Mouse (Mus musculus) liver, embryonic 13.5 days (tissue): ENCODE measurements around the gene Pik3r2. TPM values are rescaled to one million over a fixed set of nuclear protein-coding genes. Genes with fewer than 3 reads are reported as not detected.
A peak's percentile ranks its signal among the peaks of the same experiment; 100 is the strongest.

Source experiments
- ATAC-seq: fragments of 200-750 bp; cut with Nextera tagmentation; 2 replicates; pipeline ENCODE4 v1.8.0; 2017; ENCODE audit warnings: low read depth, mild to moderate bottlenecking, moderate number of reproducible peaks, moderate library complexity
- DNase-seq: peaks from one replicate; pipeline ENCODE4 v3.0.0; 2022
- H3K27ac ChIP-seq: fragments of 300-500 bp; sonication (generic); 2 replicates; pipeline ENCODE4 v1.5.1; 2015; ENCODE audit warnings: moderate library complexity, mild to moderate bottlenecking, inconsistent platforms
- H3K27me3 ChIP-seq: fragments of 300-500 bp; sonication (generic); 2 replicates; pipeline ENCODE4 v1.6.1; 2015; ENCODE audit warnings: mild to moderate bottlenecking, inconsistent platforms
- H3K36me3 ChIP-seq: fragments of 300-500 bp; sonication (generic); 2 replicates; pipeline ENCODE4 v1.6.1; 2015; ENCODE audit warnings: mild to moderate bottlenecking, inconsistent platforms
- H3K4me1 ChIP-seq: fragments of 300-500 bp; sonication (generic); replicated peaks from 2 replicates; pipeline ENCODE4 v1.6.1; 2015; ENCODE audit warnings: inconsistent platforms
- H3K4me2 ChIP-seq: fragments of 300-500 bp; sonication (generic); 2 replicates; pipeline ENCODE4 v1.6.1; 2015; ENCODE audit warnings: inconsistent platforms, mild to moderate bottlenecking, moderate library complexity
- H3K4me3 ChIP-seq: fragments of 300-500 bp; sonication (generic); replicated peaks from 2 replicates; pipeline ENCODE4 v1.5.1; 2015; ENCODE audit warnings: mild to moderate bottlenecking, inconsistent platforms
- H3K9ac ChIP-seq: fragments of 300-500 bp; sonication (generic); 2 replicates; pipeline ENCODE4 v1.6.1; 2015; ENCODE audit warnings: mild to moderate bottlenecking, inconsistent platforms
- H3K9me3 ChIP-seq: fragments of 300-500 bp; sonication (generic); replicated peaks from 2 replicates; pipeline ENCODE4 v1.6.1; 2016; ENCODE audit warnings: inconsistent platforms
- WGBS: fragments of 180-500 bp; shearing (Covaris S2); methylation state at CpG from one replicate; pipeline ENCODE4 v1.1.7; 2015; ENCODE audit not compliant: insufficient replicate concordance; 5-methylcytosine and 5-hydroxymethylcytosine counted together
- polyA plus RNA-seq: library from polyadenylated mRNA; unstranded; fragments of >200 nt; fragmentation: Nextera tagmentation; extraction: Ambion mirVana; gene quantifications from 2 replicates; pipeline ENCODE4 v1.2.1, GENCODE M21; 2015

Pik3r2 gene
- polyA plus RNA-seq, 1 experiment from 2014 or later = 18.2 TPM

- no peaks in the 10 kb centered on the region for H3K9me3 ChIP-seq
- peaks cover 61% of the 10 kb centered on the region for H3K4me1 ChIP-seq
- peak overlapping the region; percentile 84 for H3K9ac ChIP-seq
- no peaks in the 10 kb centered on the region for H3K27me3 ChIP-seq
- ATAC-seq = no peak
- WGBS = 80% methylated on average over 24 of the region's 24 CpGs
- peak overlapping the region; percentile 100 for H3K4me2 ChIP-seq
- DNase-seq = peak; percentile 0
- peaks cover 26% of the 10 kb centered on the region for H3K36me3 ChIP-seq
- H3K4me3 ChIP-seq = peak overlapping the region; percentile 76
- no peak overlapping the region; the same call in 1 of the 2 replicates for H3K27ac ChIP-seq
These were observed 20.6 kb downstream of the Pik3r2 start for GRCm38 (mm10) chr8:70755661-70756475.

GRCm38 (mm10) chr8:70754871-70755660, 21.4 kb downstream of the Pik3r2 start:
- DNase-seq = no peak
- H3K27ac ChIP-seq = peak overlapping the region; percentile 66; the same call in 1 of the 2 replicates
- WGBS = 14% methylated on average over 50 of the region's 50 CpGs
- peak overlapping the region; percentile 76 for H3K4me3 ChIP-seq
- peak; percentile 7 for ATAC-seq
- peak overlapping the region; percentile 84 for H3K9ac ChIP-seq
- H3K9me3 ChIP-seq = no peaks in the 10 kb centered on the region
- H3K4me2 ChIP-seq = peak overlapping the region; percentile 100
- peaks cover 26% of the 10 kb centered on the region for H3K36me3 ChIP-seq
- H3K4me1 ChIP-seq = peaks cover 56% of the 10 kb centered on the region
- peaks cover 6% of the 10 kb centered on the region; the same call in 1 of the 2 replicates for H3K27me3 ChIP-seq

GRCm38 (mm10) chr8:70754043-70754870, 22.3 kb downstream of the Pik3r2 start, which contains the start of gene Rab3a:
Gene Rab3a (plus strand): TSS chr8:70754679.
- peak; percentile 98 for ATAC-seq
- Histone ChIP-seq H3K27ac (peak within 1 kb of the TSS; percentile 66), H3K36me3 (peaks cover 26% of the 10 kb centered on the region), H3K4me3 (peak within 1 kb of the TSS; percentile 76), H3K4me1 (peaks cover 48% of the 10 kb centered on the region), H3K4me2 (peak within 1 kb of the TSS; percentile 100), H3K27me3 (peaks cover 14% of the 10 kb centered on the region), H3K9me3 (no peaks in the 10 kb centered on the region), H3K9ac (peak within 1 kb of the TSS; percentile 84)
- 7% methylated on average over 37 of the region's 37 CpGs for WGBS
- DNase-seq = peak; percentile 98

- Histone ChIP-seq H3K4me3 (peak overlapping the region; percentile 34), H3K27ac (peak overlapping the region; percentile 77), H3K36me3 (peaks cover 16% of the 10 kb centered on the region), H3K9me3 (no peaks in the 10 kb centered on the region), H3K27me3 (peaks cover 25% of the 10 kb centered on the region), H3K4me1 (peaks cover 40% of the 10 kb centered on the region), H3K9ac (peak overlapping the region; percentile 44), H3K4me2 (peak overlapping the region; percentile 61)
- ATAC-seq (no peak), DNase-seq (peak; percentile 59)
- 6% methylated on average over 21 of the region's 21 CpGs for WGBS
These were observed 23.4 kb downstream of the Pik3r2 start for GRCm38 (mm10) chr8:70753151-70753550.

- Histone ChIP-seq H3K4me3 (no peak overlapping the region), H3K36me3 (peaks cover 9% of the 10 kb centered on the region), H3K4me2 (peak overlapping the region; percentile 61; the same call in 1 of the 2 replicates), H3K9ac (no peak overlapping the region), H3K27me3 (peaks cover 34% of the 10 kb centered on the region), H3K27ac (peak overlapping the region; percentile 77), H3K4me1 (peaks cover 40% of the 10 kb centered on the region), H3K9me3 (no peaks in the 10 kb centered on the region)
- WGBS = 24% methylated on average over 11 of the region's 11 CpGs
- ATAC-seq (no peak), DNase-seq (no peak)
These were observed 24.3 kb downstream of the Pik3r2 start for GRCm38 (mm10) chr8:70752000-70752764.

DNA sequence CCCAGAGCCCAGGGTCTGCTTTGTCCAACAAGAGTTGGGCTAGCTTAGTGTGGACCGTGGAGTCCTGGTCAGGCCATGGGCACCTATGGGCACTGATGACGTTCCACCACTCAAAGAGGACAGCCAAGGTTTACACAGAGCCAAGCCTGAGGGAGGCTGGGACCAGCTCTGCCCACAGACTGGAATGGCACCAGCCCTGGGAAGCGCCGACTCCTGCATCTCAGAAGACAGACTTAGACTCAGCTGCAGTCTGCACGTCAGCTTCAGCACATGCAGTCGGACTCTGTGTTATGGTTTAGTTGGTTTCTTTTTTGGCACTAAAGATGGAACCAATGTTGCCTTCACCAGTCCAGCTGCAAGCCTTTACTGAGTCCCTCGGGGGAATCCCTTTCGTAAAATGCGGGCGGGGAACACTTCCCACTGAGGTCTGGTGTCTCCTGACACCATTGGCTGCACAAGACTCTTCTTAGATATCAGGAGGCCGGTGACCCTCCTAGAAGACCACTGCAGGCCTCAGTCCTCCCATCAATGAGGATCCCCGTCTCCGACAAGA, 26.3 kb downstream of the Pik3r2 start:
- no peak overlapping the region for H3K27ac ChIP-seq
- DNase-seq (no peak), ATAC-seq (no peak)

DNA sequence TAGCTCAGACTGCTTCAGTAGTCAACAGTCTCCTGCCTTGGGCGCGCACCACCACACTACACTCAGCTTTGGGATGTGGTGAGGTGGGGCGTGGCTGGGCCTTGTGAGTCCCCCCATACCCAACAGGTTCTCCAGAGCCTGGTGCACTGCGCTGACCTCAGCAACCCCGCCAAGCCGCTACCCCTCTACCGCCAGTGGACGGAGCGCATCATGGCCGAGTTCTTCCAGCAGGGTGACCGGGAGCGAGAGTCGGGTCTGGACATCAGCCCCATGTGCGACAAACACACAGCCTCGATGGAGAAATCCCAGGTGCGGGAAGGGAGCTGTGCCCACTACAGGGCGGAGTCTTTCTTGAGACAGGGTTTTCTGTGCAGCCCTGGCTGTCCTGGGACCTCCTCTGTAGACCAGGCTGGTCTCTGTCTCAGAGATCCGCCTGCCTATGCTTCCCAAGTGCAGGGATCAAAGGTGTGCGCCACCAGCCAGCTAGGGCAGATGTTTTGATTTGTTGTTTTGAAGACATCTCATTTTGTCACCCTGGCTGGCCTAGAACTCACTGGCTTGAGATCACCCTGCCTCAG, 27.3 kb downstream of the Pik3r2 start:
- no peak overlapping the region for H3K9ac ChIP-seq
- peaks cover 64% of the 10 kb centered on the region for H3K27me3 ChIP-seq
- ATAC-seq = no peak
- H3K36me3 ChIP-seq = no peaks in the 10 kb centered on the region
- H3K9me3 ChIP-seq = no peaks in the 10 kb centered on the region
- H3K27ac ChIP-seq = no peak overlapping the region
- H3K4me1 ChIP-seq = peaks cover 26% of the 10 kb centered on the region
- H3K4me3 ChIP-seq = no peak overlapping the region
- WGBS = 62% methylated on average over 19 of the region's 19 CpGs
- DNase-seq = no peak
- H3K4me2 ChIP-seq = no peak overlapping the region

More for the DNA sequence above, 26.3 kb downstream of the Pik3r2 start:
- Histone ChIP-seq H3K9me3 (no peaks in the 10 kb centered on the region), H3K36me3 (no peaks in the 10 kb centered on the region), H3K4me2 (no peak overlapping the region), H3K4me1 (peaks cover 31% of the 10 kb centered on the region), H3K27me3 (peaks cover 54% of the 10 kb centered on the region), H3K4me3 (no peak overlapping the region), H3K9ac (no peak overlapping the region)
- 69% methylated on average over 13 of the region's 13 CpGs for WGBS

DNA sequence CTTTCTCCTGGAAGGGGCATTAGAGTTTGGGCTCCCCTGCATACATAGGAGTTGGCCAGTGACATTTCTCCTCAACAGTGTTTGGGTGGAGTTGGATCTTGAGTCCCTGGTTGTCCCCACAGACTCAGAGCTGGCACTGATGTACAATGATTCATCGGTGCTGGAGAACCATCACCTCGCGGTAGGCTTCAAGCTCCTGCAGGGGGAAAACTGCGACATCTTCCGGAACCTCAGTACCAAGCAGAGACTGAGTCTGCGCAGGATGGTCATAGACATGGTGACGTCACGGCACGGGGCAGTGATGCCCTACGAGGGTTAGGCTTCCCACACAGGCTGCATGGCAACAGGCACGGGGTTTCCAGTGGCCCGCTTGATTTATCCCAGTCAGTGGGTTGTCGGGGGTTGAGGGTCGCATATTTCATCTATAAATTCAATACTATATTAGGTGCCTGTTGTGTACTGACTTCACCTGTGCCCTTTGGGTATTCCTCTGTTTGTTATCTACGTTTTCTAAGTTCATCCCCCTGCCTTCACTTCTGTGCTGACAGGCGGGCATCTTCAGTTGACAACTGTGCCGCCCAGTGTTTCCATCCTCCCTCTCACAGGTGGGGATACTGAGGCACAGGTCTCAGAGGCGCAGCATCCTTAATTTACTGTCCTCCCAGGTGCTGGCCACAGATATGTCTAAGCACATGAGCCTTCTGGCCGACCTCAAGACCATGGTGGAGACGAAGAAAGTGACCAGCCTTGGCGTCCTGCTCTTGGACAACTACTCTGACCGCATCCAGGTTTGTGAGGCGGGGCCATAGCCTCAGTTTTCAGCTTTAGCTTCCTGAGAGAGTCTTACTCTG, 28.0 kb downstream of the Pik3r2 start:
- H3K4me1 ChIP-seq = peaks cover 25% of the 10 kb centered on the region
- no peak overlapping the region for H3K4me2 ChIP-seq
- no peak overlapping the region for H3K9ac ChIP-seq
- no peaks in the 10 kb centered on the region for H3K9me3 ChIP-seq
- ATAC-seq (no peak), DNase-seq (no peak)
- WGBS = 78% methylated on average over 23 of the region's 23 CpGs
- no peaks in the 10 kb centered on the region for H3K36me3 ChIP-seq
- H3K27ac ChIP-seq = no peak overlapping the region
- H3K4me3 ChIP-seq = no peak overlapping the region
- H3K27me3 ChIP-seq = peaks cover 72% of the 10 kb centered on the region

DNA sequence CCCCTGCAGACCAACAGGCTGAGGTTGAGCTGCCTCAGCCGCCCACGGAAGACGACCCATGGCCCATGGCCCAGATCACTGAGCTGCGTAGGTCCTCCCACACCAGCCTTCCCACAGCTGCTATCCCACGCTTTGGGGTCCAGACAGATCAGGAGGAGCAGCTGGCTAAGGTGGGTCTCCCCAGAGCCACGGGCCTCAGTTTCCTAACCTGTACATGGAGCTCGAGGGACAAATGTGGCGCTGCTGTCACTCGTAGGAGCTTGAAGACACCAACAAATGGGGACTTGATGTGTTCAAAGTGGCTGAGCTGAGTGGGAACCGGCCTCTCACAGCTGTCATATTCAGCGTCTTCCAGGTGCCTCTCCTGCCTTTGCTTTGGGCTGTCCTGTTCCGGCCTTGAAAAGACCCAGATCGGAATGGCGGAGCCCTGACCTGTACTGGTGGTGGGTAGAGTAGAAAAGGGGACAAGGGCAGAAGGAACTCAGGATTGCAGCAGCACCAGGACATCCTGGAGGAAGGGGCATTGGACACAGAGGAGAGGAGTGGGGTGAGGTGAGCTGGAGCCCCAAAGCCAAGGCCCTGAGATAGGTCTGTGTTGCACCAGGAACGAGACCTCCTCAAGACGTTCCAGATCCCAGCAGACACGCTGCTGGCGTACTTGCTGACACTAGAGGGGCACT, 29.2 kb downstream of the Pik3r2 start:
- DNase-seq (no peak), ATAC-seq (no peak)
- Histone ChIP-seq H3K9me3 (no peaks in the 10 kb centered on the region), H3K4me3 (no peak overlapping the region), H3K9ac (no peak overlapping the region), H3K36me3 (no peaks in the 10 kb centered on the region), H3K4me2 (no peak overlapping the region), H3K4me1 (peaks cover 21% of the 10 kb centered on the region), H3K27me3 (peaks cover 83% of the 10 kb centered on the region), H3K27ac (no peak overlapping the region)
- 71% methylated on average over 18 of the region's 18 CpGs for WGBS
